Mouse (Mus musculus) midbrain, embryonic 13.5 days (tissue): ENCODE data around the gene Fbxo34. TPM values are rescaled to one million over a fixed set of nuclear protein-coding genes. Genes with fewer than 3 reads are reported as not detected.
"Not testable (repeated sequence)": the region's sequence is repeated elsewhere in the genome, so short reads cannot be mapped to it uniquely, and the experiment has no call there.

Experiments
- ATAC-seq: fragments of 200-750 bp; cut with Nextera tagmentation; 2 replicates; pipeline ENCODE4 v1.8.0; 2017; ENCODE audit warnings: mild to moderate bottlenecking, moderate TSS enrichment, moderate library complexity
- H3K27ac ChIP-seq: fragments of 300-500 bp; sonication (generic); 2 replicates; pipeline ENCODE4 v1.5.1; 2015; ENCODE audit warnings: inconsistent platforms, mild to moderate bottlenecking, moderate library complexity
- H3K27me3 ChIP-seq: fragments of 300-500 bp; sonication (generic); 2 replicates; pipeline ENCODE4 v1.6.1; 2015; ENCODE audit warnings: mild to moderate bottlenecking, inconsistent platforms
- H3K36me3 ChIP-seq: fragments of 300-500 bp; sonication (generic); 2 replicates; pipeline ENCODE4 v1.6.1; 2015; ENCODE audit warnings: mild to moderate bottlenecking, inconsistent platforms
- H3K4me1 ChIP-seq: fragments of 300-500 bp; sonication (generic); replicated peaks from 2 replicates; pipeline ENCODE4 v1.6.1; 2015; ENCODE audit warnings: inconsistent platforms
- H3K4me2 ChIP-seq: fragments of 300-500 bp; sonication (generic); replicated peaks from 2 replicates; pipeline ENCODE4 v1.6.1; 2015; ENCODE audit warnings: moderate library complexity, mild to moderate bottlenecking, inconsistent platforms
- H3K4me3 ChIP-seq: fragments of 300-500 bp; sonication (generic); replicated peaks from 2 replicates; pipeline ENCODE4 v1.5.1; 2015; ENCODE audit warnings: mild to moderate bottlenecking, inconsistent platforms
- H3K9ac ChIP-seq: fragments of 300-500 bp; sonication (generic); replicated peaks from 2 replicates; pipeline ENCODE4 v1.6.1; 2015; ENCODE audit warnings: mild to moderate bottlenecking, inconsistent platforms
- H3K9me3 ChIP-seq: fragments of 300-500 bp; sonication (generic); 2 replicates; pipeline ENCODE4 v1.6.1; 2016; ENCODE audit warnings: mild to moderate bottlenecking, inconsistent platforms
- WGBS: fragments of 180-500 bp; shearing (Covaris S2); methylation state at CpG from one replicate; pipeline ENCODE4 v1.1.7; 2015; 5-methylcytosine and 5-hydroxymethylcytosine counted together
- polyA plus RNA-seq: library from polyadenylated mRNA; unstranded; fragments of >200 nt; fragmentation: Nextera tagmentation; extraction: Ambion mirVana; gene quantifications from 2 replicates; pipeline ENCODE4 v1.2.1, GENCODE M21; 2015

Fbxo34 gene
- polyA plus RNA-seq, 1 experiment from 2014 or later = 24.9 TPM

GRCm38 (mm10) chr14:47525861-47526260 lies 75.6 kb downstream of the Fbxo34 start:
- H3K27ac ChIP-seq = no peak overlapping the region
- WGBS = 93% methylated on average over 5 of the region's 5 CpGs
- ATAC-seq = no peak
- H3K9ac ChIP-seq = no peak overlapping the region
- H3K4me3 ChIP-seq = no peak overlapping the region
- H3K27me3 ChIP-seq = no peaks in the 10 kb centered on the region
- no peaks in the 10 kb centered on the region for H3K9me3 ChIP-seq
- H3K4me2 ChIP-seq = no peak overlapping the region
- peaks cover 6% of the 10 kb centered on the region for H3K36me3 ChIP-seq
- no peaks in the 10 kb centered on the region for H3K4me1 ChIP-seq

- Histone ChIP-seq H3K4me2 (no peak overlapping the region), H3K27ac (no peak overlapping the region), H3K27me3 (no peaks in the 10 kb centered on the region), H3K36me3 (peaks cover 17% of the 10 kb centered on the region), H3K4me3 (no peak overlapping the region), H3K9me3 (no peaks in the 10 kb centered on the region), H3K9ac (no peak overlapping the region), H3K4me1 (no peaks in the 10 kb centered on the region)
- no peak for ATAC-seq
- WGBS = 91% methylated on average over 2 of the region's 2 CpGs
Observed at GRCm38 (mm10) chr14:47527833-47528232, 77.6 kb downstream of the Fbxo34 start.

GRCm38 (mm10) chr14:47528293-47528692 lies 78.1 kb downstream of the Fbxo34 start:
- Histone ChIP-seq H3K27ac (no peak overlapping the region), H3K27me3 (no peaks in the 10 kb centered on the region), H3K36me3 (peaks cover 17% of the 10 kb centered on the region), H3K9me3 (no peaks in the 10 kb centered on the region), H3K4me2 (no peak overlapping the region), H3K4me3 (no peak overlapping the region), H3K9ac (no peak overlapping the region), H3K4me1 (no peaks in the 10 kb centered on the region)
- WGBS = 87% methylated on average over 3 of the region's 3 CpGs
- ATAC-seq = no peak

- no peaks in the 10 kb centered on the region for H3K9me3 ChIP-seq
- no peak overlapping the region for H3K27ac ChIP-seq
Observed at GRCm38 (mm10) chr14:47529019-47529418, 78.8 kb downstream of the Fbxo34 start.

GRCm38 (mm10) chr14:47529592-47529991 lies 79.4 kb downstream of the Fbxo34 start:
- WGBS = 94% methylated on average over 12 of the region's 12 CpGs
- H3K36me3 ChIP-seq = peaks cover 17% of the 10 kb centered on the region
- not testable (repeated sequence) for H3K4me2 ChIP-seq, H3K9me3 ChIP-seq, H3K4me1 ChIP-seq, H3K27me3 ChIP-seq, ATAC-seq, H3K27ac ChIP-seq, H3K4me3 ChIP-seq, H3K9ac ChIP-seq

More at GRCm38 (mm10) chr14:47529019-47529418, 78.8 kb downstream of the Fbxo34 start:
- Histone ChIP-seq H3K27me3 (no peaks in the 10 kb centered on the region), H3K36me3 (peaks cover 17% of the 10 kb centered on the region), H3K9ac (no peak overlapping the region), H3K4me3 (no peak overlapping the region), H3K4me2 (no peak overlapping the region), H3K4me1 (0 out of 2 replicates have a peak, but pooled peaks cover 3% of the 10 kb centered on the region)
- no peak for ATAC-seq
- WGBS = 45% methylated on average over 8 of the region's 8 CpGs

- no peak overlapping the region for H3K9ac ChIP-seq
- H3K9me3 ChIP-seq = no peaks in the 10 kb centered on the region
- H3K4me1 ChIP-seq = 0 out of 2 replicates have a peak, but pooled peaks cover 3% of the 10 kb centered on the region
- H3K36me3 ChIP-seq = peaks cover 17% of the 10 kb centered on the region
- H3K27ac ChIP-seq = no peak overlapping the region
- WGBS = 77% methylated on average over 1 of the region's 1 CpGs
- no peak overlapping the region for H3K4me2 ChIP-seq
- ATAC-seq = no peak
- H3K27me3 ChIP-seq = no peaks in the 10 kb centered on the region
- no peak overlapping the region for H3K4me3 ChIP-seq
Observed at GRCm38 (mm10) chr14:47532496-47532895, 82.3 kb downstream of the Fbxo34 start.

GRCm38 (mm10) chr14:47533365-47534175 lies 83.3 kb downstream of the Fbxo34 start:
- ATAC-seq = peak; percentile 68
- H3K9me3 ChIP-seq = no peaks in the 10 kb centered on the region
- no peak overlapping the region for H3K9ac ChIP-seq
- H3K27ac ChIP-seq = no peak overlapping the region
- no peak overlapping the region for H3K4me2 ChIP-seq
- WGBS = 48% methylated on average over 11 of the region's 11 CpGs
- peaks cover 17% of the 10 kb centered on the region for H3K36me3 ChIP-seq
- H3K4me1 ChIP-seq = 0 out of 2 replicates have a peak, but pooled peaks cover 3% of the 10 kb centered on the region
- H3K27me3 ChIP-seq = no peaks in the 10 kb centered on the region
- H3K4me3 ChIP-seq = no peak overlapping the region

GRCm38 (mm10) chr14:47534176-47534525 lies 83.9 kb downstream of the Fbxo34 start:
- no peak overlapping the region for H3K9ac ChIP-seq
- 0 out of 2 replicates have a peak, but pooled peaks cover 3% of the 10 kb centered on the region for H3K4me1 ChIP-seq
- 85% methylated on average over 5 of the region's 5 CpGs for WGBS
- no peaks in the 10 kb centered on the region for H3K27me3 ChIP-seq
- H3K4me2 ChIP-seq = no peak overlapping the region
- H3K9me3 ChIP-seq = no peaks in the 10 kb centered on the region
- no peak overlapping the region for H3K27ac ChIP-seq
- peaks cover 22% of the 10 kb centered on the region for H3K36me3 ChIP-seq
- no peak overlapping the region for H3K4me3 ChIP-seq
- peak; percentile 27 for ATAC-seq

GRCm38 (mm10) chr14:47535096-47535495 lies 84.9 kb downstream of the Fbxo34 start:
- Histone ChIP-seq H3K9me3 (no peaks in the 10 kb centered on the region), H3K4me2 (no peak overlapping the region), H3K9ac (no peak overlapping the region), H3K27me3 (no peaks in the 10 kb centered on the region), H3K4me3 (no peak overlapping the region), H3K27ac (no peak overlapping the region), H3K36me3 (peaks cover 30% of the 10 kb centered on the region), H3K4me1 (0 out of 2 replicates have a peak, but pooled peaks cover 3% of the 10 kb centered on the region)
- 91% methylated on average over 1 of the region's 1 CpGs for WGBS
- no peak for ATAC-seq

- no peaks in the 10 kb centered on the region for H3K27me3 ChIP-seq
- 95% methylated on average over 10 of the region's 10 CpGs for WGBS
- peaks cover 70% of the 10 kb centered on the region for H3K36me3 ChIP-seq
- H3K4me1 ChIP-seq = no peaks in the 10 kb centered on the region
- no peak overlapping the region for H3K4me3 ChIP-seq
- H3K27ac ChIP-seq = no peak overlapping the region
- H3K4me2 ChIP-seq = no peak overlapping the region
- H3K9ac ChIP-seq = no peak overlapping the region
- no peaks in the 10 kb centered on the region for H3K9me3 ChIP-seq
- ATAC-seq = no peak
Observed at GRCm38 (mm10) chr14:47541325-47541948, 91.2 kb downstream of the Fbxo34 start.

- Histone ChIP-seq H3K27ac (no peak overlapping the region), H3K9me3 (no peaks in the 10 kb centered on the region), H3K4me3 (no peak overlapping the region), H3K27me3 (no peaks in the 10 kb centered on the region), H3K9ac (no peak overlapping the region), H3K4me1 (no peaks in the 10 kb centered on the region), H3K36me3 (peaks cover 79% of the 10 kb centered on the region), H3K4me2 (no peak overlapping the region)
- ATAC-seq = no peak
- 94% methylated on average over 3 of the region's 3 CpGs for WGBS
Observed at GRCm38 (mm10) chr14:47542283-47542682, 92.1 kb downstream of the Fbxo34 start.

- H3K4me1 ChIP-seq = no peaks in the 10 kb centered on the region
- no peak for ATAC-seq
- peaks cover 92% of the 10 kb centered on the region for H3K36me3 ChIP-seq
- no peaks in the 10 kb centered on the region for H3K27me3 ChIP-seq
- H3K4me2 ChIP-seq = no peak overlapping the region
- no peak overlapping the region for H3K4me3 ChIP-seq
- WGBS = 95% methylated on average over 5 of the region's 5 CpGs
- no peak overlapping the region for H3K9ac ChIP-seq
- no peak overlapping the region for H3K27ac ChIP-seq
- no peaks in the 10 kb centered on the region for H3K9me3 ChIP-seq
Observed at GRCm38 (mm10) chr14:47544286-47544685, 94.1 kb downstream of the Fbxo34 start.
